Mouse (Mus musculus) thymus, adult 2 months (tissue): ENCODE data around the gene Tmem9. TPM values are rescaled to one million over a fixed set of nuclear protein-coding genes. Genes with fewer than 3 reads are reported as not detected.
A peak's percentile ranks its signal among the peaks of the same experiment; 100 is the strongest.

Experiments used
- DNase-seq: peaks from one replicate; pipeline ENCODE4 v3.0.0; 2021
- H3K27ac ChIP-seq: fragments of 200-500 bp; 2 replicates; pipeline ENCODE4 v1.5.1; 2012; ENCODE audit warnings: low read length, control low read depth; ENCODE audit not compliant: control insufficient read depth, insufficient read depth
- H3K27me3 ChIP-seq: fragments of 200-500 bp; 2 replicates; pipeline ENCODE4 v1.6.1; 2012; ENCODE audit warnings: mild to moderate bottlenecking, low read length, moderate library complexity, mixed read lengths; ENCODE audit not compliant: control insufficient read depth, insufficient read depth
- H3K36me3 ChIP-seq: fragments of 200-500 bp; 2 replicates; pipeline ENCODE4 v1.6.1; 2012; ENCODE audit warnings: mild to moderate bottlenecking, low read length, moderate library complexity; ENCODE audit not compliant: control insufficient read depth, insufficient read depth
- H3K4me1 ChIP-seq: fragments of 200-500 bp; replicated peaks from 2 replicates; pipeline ENCODE4 v1.6.1; 2012; ENCODE audit warnings: low read length; ENCODE audit not compliant: control insufficient read depth, insufficient read depth
- H3K4me3 ChIP-seq: fragments of 200-500 bp; 2 replicates; pipeline ENCODE4 v1.5.1; 2012; ENCODE audit warnings: mild to moderate bottlenecking, low read length, control low read depth, moderate library complexity; ENCODE audit not compliant: control insufficient read depth, insufficient read depth
- CTCF ChIP-seq: fragments of 200-500 bp; IDR thresholded peaks from 2 replicates; pipeline ENCODE4 v1.5.1; 2012; ENCODE audit warnings: mild to moderate bottlenecking, control low read depth, low read length, moderate library complexity, borderline replicate concordance; ENCODE audit not compliant: control insufficient read depth, poor library complexity, insufficient read depth; ENCODE audit errors: extremely low read depth
- POLR2A ChIP-seq: fragments of 200-500 bp; IDR thresholded peaks from 2 replicates; pipeline ENCODE4 v1.6.1; 2012; ENCODE audit warnings: mild to moderate bottlenecking, low read length, control low read depth, moderate library complexity; ENCODE audit not compliant: control insufficient read depth, poor library complexity, insufficient read depth; ENCODE audit errors: extremely low read depth
- WGBS: fragments of 180-500 bp; shearing (Covaris S2); methylation state at CpG from one replicate; pipeline ENCODE4 v1.1.7; 2018; 5-methylcytosine and 5-hydroxymethylcytosine counted together
- polyA plus RNA-seq: library from polyadenylated mRNA; depleted of rRNA; stranded (reverse); fragments of >200 nt; gene quantifications from 2 replicates; pipeline ENCODE4 v1.2.3, GENCODE M21; 2012; rRNA removed

Tmem9 gene
- polyA plus RNA-seq = 77.1 and 86.9 TPM in 2 replicates

GRCm38 (mm10) chr1:136007211-136008158 is at the start of gene Tmem9:
Gene Tmem9, plus strand, starts transcription at chr1:136008150.
- TF ChIP-seq CTCF (no peak), POLR2A (no peak)
- no peak within 1 kb of the TSS for H3K27ac ChIP-seq
- WGBS = 9% methylated on average over 37 of the region's 37 CpGs

GRCm38 (mm10) chr1:135958483-135958882 is 49.5 kb upstream of the Tmem9 start:
- 45% methylated on average over 4 of the region's 4 CpGs for WGBS
- DNase-seq = no peak

More at GRCm38 (mm10) chr1:136007211-136008158, at the start of gene Tmem9:
- DNase-seq = peak; percentile 37
- Histone ChIP-seq H3K27me3 (peaks cover 4% of the 10 kb centered on the region; the same call in 1 of the 2 replicates), H3K36me3 (no peaks in the 10 kb centered on the region), H3K4me1 (peaks cover 3% of the 10 kb centered on the region), H3K4me3 (no peak within 1 kb of the TSS; the same call in 1 of the 2 replicates)

GRCm38 (mm10) chr1:135963177-135963576 is 44.8 kb upstream of the Tmem9 start:
- Histone ChIP-seq H3K27ac (no peak overlapping the region), H3K27me3 (no peaks in the 10 kb centered on the region), H3K4me3 (no peak overlapping the region), H3K36me3 (no peaks in the 10 kb centered on the region), H3K4me1 (no peaks in the 10 kb centered on the region)
- DNase-seq = no peak
- no peak for TF ChIP-seq POLR2A
- no peak for TF ChIP-seq CTCF
- WGBS = 39% methylated on average over 5 of the region's 5 CpGs

More at GRCm38 (mm10) chr1:135958483-135958882, 49.5 kb upstream of the Tmem9 start:
- TF ChIP-seq POLR2A = no peak
- no peak for TF ChIP-seq CTCF
- H3K36me3 ChIP-seq = no peaks in the 10 kb centered on the region
- no peak overlapping the region for H3K27ac ChIP-seq
- no peak overlapping the region for H3K4me3 ChIP-seq
- H3K4me1 ChIP-seq = no peaks in the 10 kb centered on the region
- H3K27me3 ChIP-seq = no peaks in the 10 kb centered on the region

- DNase-seq = no peak
- WGBS = 85% methylated on average over 11 of the region's 11 CpGs
- Histone ChIP-seq H3K36me3 (no peaks in the 10 kb centered on the region), H3K4me1 (no peaks in the 10 kb centered on the region), H3K27me3 (no peaks in the 10 kb centered on the region), H3K4me3 (no peak overlapping the region), H3K27ac (no peak overlapping the region)
- TF ChIP-seq POLR2A (no peak), CTCF (no peak)
These were observed 43.4 kb upstream of the Tmem9 start for GRCm38 (mm10) chr1:135964561-135964960.

- Histone ChIP-seq H3K27ac (no peak overlapping the region), H3K4me1 (no peaks in the 10 kb centered on the region), H3K4me3 (no peak overlapping the region), H3K36me3 (no peaks in the 10 kb centered on the region), H3K27me3 (no peaks in the 10 kb centered on the region)
- no peak for DNase-seq
- 82% methylated on average over 4 of the region's 4 CpGs for WGBS
- TF ChIP-seq CTCF = no peak
- TF ChIP-seq POLR2A = no peak
These were observed 40.2 kb upstream of the Tmem9 start for GRCm38 (mm10) chr1:135967739-135968138.

- Histone ChIP-seq H3K36me3 (no peaks in the 10 kb centered on the region), H3K4me3 (no peak overlapping the region)
These were observed 37.5 kb upstream of the Tmem9 start for GRCm38 (mm10) chr1:135970486-135970885.

More at GRCm38 (mm10) chr1:135970486-135970885, 37.5 kb upstream of the Tmem9 start:
- Histone ChIP-seq H3K27me3 (no peaks in the 10 kb centered on the region), H3K27ac (no peak overlapping the region), H3K4me1 (no peaks in the 10 kb centered on the region)
- WGBS = 79% methylated on average over 2 of the region's 2 CpGs
- TF ChIP-seq CTCF = no peak
- no peak for TF ChIP-seq POLR2A
- no peak for DNase-seq
